7 mouse cellular contexts compared by ENCODE assay signal in the genomic region with DNA sequence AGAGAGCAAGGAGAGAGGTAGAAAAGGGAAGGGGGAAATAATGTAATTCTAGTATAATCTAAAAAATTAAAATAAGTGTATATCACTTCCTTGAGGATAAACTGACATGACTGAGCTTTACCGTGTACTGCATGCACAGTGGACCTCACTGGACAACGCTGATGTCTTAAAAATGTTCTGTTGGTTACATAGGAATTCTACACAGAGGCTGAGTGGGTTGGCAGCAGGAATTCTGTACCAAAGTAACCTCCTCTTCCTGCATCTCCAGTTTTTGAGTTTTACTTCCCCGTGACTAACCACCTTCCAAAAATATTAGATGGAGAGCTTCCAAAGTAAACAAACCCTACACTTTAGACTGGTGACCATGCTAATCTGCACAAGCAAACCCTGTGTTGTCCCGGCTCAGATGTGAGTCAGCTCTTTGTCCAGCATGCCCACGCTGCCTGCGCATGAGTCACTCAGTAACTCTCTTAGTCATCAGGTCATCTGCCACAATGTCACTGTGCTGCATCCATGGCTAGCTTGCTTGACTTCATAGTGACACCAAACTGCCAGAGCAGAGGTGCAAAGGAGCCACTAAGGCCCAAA.
DNase-seq lines count a peak whose midpoint lies in the region; ATAC-seq and TF ChIP-seq lines count a peak whose summit lies in the region.

No protein-coding gene starts in this region.

- H3K36me3 ChIP-seq in liver, postnatal 0 days (replicated peaks; ENCODE audit: insufficient read depth, low read length), result no peaks in the 10 kb centered on the region
- no peaks in the 10 kb centered on the region for H3K36me3 ChIP-seq in myocyte (ENCODE audit: control insufficient read depth, insufficient read depth)

- H3K27ac ChIP-seq in liver, postnatal 0 days (ENCODE audit: low read depth), result no peak overlapping the region
- peak overlapping the region; percentile 37; the same call in 1 of the 2 replicates for H3K27ac ChIP-seq in embryonic fibroblast, embryonic 13.5 days (ENCODE audit: insufficient read depth, low read length)

- H3K9me3 ChIP-seq in liver, postnatal 0 days (ENCODE audit: low read length), result no peaks in the 10 kb centered on the region

- no peak for TF ChIP-seq EP300 in liver, postnatal 0 days (IDR thresholded peaks at IDR 0.05; ENCODE audit: low read depth)

- H3K4me2 ChIP-seq in liver, postnatal 0 days (ENCODE audit: low read depth, low read length), result no peak overlapping the region
- H3K4me2 ChIP-seq in myocyte (ENCODE audit: low read depth), result peak overlapping the region; percentile 66

- peak; percentile 19 for DNase-seq in liver, postnatal 0 days
- DNase-seq in liver (no peak), adipocyte (ENCODE audit: low spot score) (peak; percentile 48)
- DNase-seq in gastrocnemius, postnatal 4 days (ENCODE audit: low spot score in 2 of 2), result no peak
- no peak for DNase-seq in spleen, adult 12 weeks (ENCODE audit: low spot score)

- no peak overlapping the region for H3K9ac ChIP-seq in liver, postnatal 0 days (replicated peaks)

- no peak for TF ChIP-seq POLR2A in embryonic fibroblast, embryonic 13.5 days (IDR thresholded peaks at IDR 0.05; ENCODE audit: low read depth, low read length)
- TF ChIP-seq POLR2A in myocyte (IDR thresholded peaks at IDR 0.05; ENCODE audit: insufficient read length, low read depth), result peak; percentile 15

- no peak overlapping the region for H3ac ChIP-seq in myocyte (ENCODE audit: control insufficient read depth, insufficient read length)

- ATAC-seq in liver, postnatal 0 days, result peak; percentile 88

- no peaks in the 10 kb centered on the region for H3K79me2 ChIP-seq in myocyte (ENCODE audit: control insufficient read depth, insufficient read depth)

- no peak for TF ChIP-seq CTCF in liver, postnatal 0 days (IDR thresholded peaks at IDR 0.05; ENCODE audit: low read depth)
- no peak for TF ChIP-seq CTCF in embryonic fibroblast, embryonic 13.5 days (IDR thresholded peaks at IDR 0.05; ENCODE audit: borderline replicate concordance, insufficient read depth, low read length)

- H3K4me1 ChIP-seq in liver, postnatal 0 days (ENCODE audit: insufficient read depth), result no peaks in the 10 kb centered on the region
- peaks cover 5% of the 10 kb centered on the region for H3K4me1 ChIP-seq in embryonic fibroblast, embryonic 13.5 days (ENCODE audit: control insufficient read depth, insufficient read depth, low read length)

- no peak overlapping the region for H3K4me3 ChIP-seq in liver, postnatal 0 days (ENCODE audit: low read depth, low read length)
- no peak overlapping the region for H3K4me3 ChIP-seq in embryonic fibroblast, embryonic 13.5 days (ENCODE audit: insufficient read depth, low read length)
- no peak overlapping the region for H3K4me3 ChIP-seq in myocyte

- no peaks in the 10 kb centered on the region for H3K27me3 ChIP-seq in liver, postnatal 0 days (ENCODE audit: insufficient read depth, low read length)
- no peaks in the 10 kb centered on the region for H3K27me3 ChIP-seq in myocyte (ENCODE audit: control insufficient read depth, insufficient read depth, insufficient read length)

- WGBS in liver, postnatal 0 days (ENCODE audit: insufficient replicate concordance), result 48% methylated on average over 6 of the region's 6 CpGs

TF ChIP-seq in myocyte, 11 proteins besides CTCF, POLR2A, EP300 and RAD21:
- TF ChIP-seq POLR2AphosphoS2 (IDR thresholded peaks at IDR 0.05; ENCODE audit: insufficient read length, low read depth) (no peak), CEBPB (IDR thresholded peaks at IDR 0.05; ENCODE audit: insufficient read depth, poor library complexity, severe bottlenecking) (no peak), MAX (IDR thresholded peaks at IDR 0.05; ENCODE audit: low read depth) (peak; percentile 28), MYOG (IDR thresholded peaks at IDR 0.05; ENCODE audit: control insufficient read depth in 1 of 3, insufficient read depth in 1 of 3, insufficient read length in 2 of 3, low read depth in 2 of 3) (peak in 1 of 3 experiments; percentile 64), MYOD1 (IDR thresholded peaks at IDR 0.05; ENCODE audit: control insufficient read depth in 1 of 3, insufficient read length in 2 of 3, low read depth in 2 of 3) (peak in 1 of 3 experiments; percentile 74), TCF12 (IDR thresholded peaks at IDR 0.05; ENCODE audit: insufficient read depth, poor library complexity, severe bottlenecking) (peak; percentile 41), REST (IDR thresholded peaks at IDR 0.05; ENCODE audit: insufficient read depth, insufficient read length) (no peak), TCF3 (IDR thresholded peaks at IDR 0.05; ENCODE audit: insufficient read length, low read depth) (no peak), SRF (IDR thresholded peaks at IDR 0.05; ENCODE audit: control insufficient read depth, insufficient read length, low read depth) (no peak), USF1 (IDR thresholded peaks at IDR 0.05; ENCODE audit: low read depth) (no peak), E2F4 (IDR thresholded peaks at IDR 0.05; ENCODE audit: insufficient read depth) (no peak)

Comparison
In these comparisons a context has a peak if more than half of its experiments do, and no peak if none do; other contexts are left out.
1. DNase-seq: peak in liver, postnatal 0 days (single experiment) and adipocyte (single experiment); none in liver (single experiment), gastrocnemius, postnatal 4 days (0 of 2) and spleen, adult 12 weeks (single experiment).